Mouse (Mus musculus) splenic B cell, adult 2 months (primary cell): ENCODE measurements around the gene Itpr2.

Experiments used
- DNase-seq: peaks from one replicate; pipeline ENCODE4 v3.0.0-alpha.2; 2011; ENCODE audit warnings: low read depth, low spot score
- H3K27me3 ChIP-seq: 2 replicates; pipeline ENCODE4 v1.6.1; 2012; ENCODE audit warnings: mild to moderate bottlenecking, low read length, moderate library complexity, mixed read lengths; ENCODE audit not compliant: control insufficient read depth, poor library complexity, insufficient read depth, severe bottlenecking
- H3K36me3 ChIP-seq: 2 replicates; pipeline ENCODE4 v1.6.1; 2012; ENCODE audit warnings: mild to moderate bottlenecking, low read length, moderate library complexity, mixed read lengths; ENCODE audit not compliant: control insufficient read depth, poor library complexity, insufficient read depth, severe bottlenecking

The Itpr2 gene

DNA sequence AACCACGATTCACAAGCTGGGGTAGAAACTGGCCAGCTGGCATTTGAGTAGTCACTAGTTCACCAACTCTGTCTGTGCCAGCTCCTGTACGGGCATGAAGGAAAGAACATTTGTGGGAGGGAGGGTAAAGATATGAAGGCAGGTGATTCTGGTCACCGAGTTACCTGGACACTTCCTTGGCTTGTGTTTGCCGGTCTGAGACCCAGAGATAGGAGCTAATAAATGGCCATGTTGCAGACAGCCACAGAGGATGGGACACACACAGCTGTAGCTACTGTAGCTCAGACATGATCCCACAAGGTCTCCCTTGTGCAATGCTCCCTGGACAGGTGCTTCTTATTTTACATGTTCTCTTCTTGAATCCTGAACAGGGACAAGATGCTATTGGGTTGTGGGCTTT is 378.4 kb downstream of the Itpr2 start:
- DNase-seq: no peak
- no peaks in the 10 kb centered on the region for H3K27me3 ChIP-seq
- no peaks in the 10 kb centered on the region for H3K36me3 ChIP-seq

DNA sequence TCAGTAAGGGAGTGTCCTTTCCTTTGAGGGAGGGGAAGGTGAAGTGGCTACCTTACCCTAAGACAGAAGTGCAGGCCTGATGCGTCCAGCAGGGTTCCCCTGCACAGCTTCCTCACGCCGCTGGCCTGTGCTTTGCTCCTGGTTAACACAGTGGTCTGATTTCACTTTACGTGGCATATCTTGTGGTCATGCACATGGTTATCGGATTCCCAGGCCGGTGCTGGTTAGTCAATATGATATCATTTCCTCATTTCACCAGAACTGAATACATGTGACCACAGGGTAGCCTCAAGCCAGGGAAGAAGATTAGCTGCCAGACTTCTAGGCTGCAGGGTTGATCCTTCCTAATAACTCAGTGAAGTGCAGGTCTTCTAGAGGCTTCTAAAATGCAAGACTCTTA is 381.9 kb downstream of the Itpr2 start:
- no peak for DNase-seq
- no peaks in the 10 kb centered on the region for H3K27me3 ChIP-seq
- H3K36me3 ChIP-seq: no peaks in the 10 kb centered on the region

DNA sequence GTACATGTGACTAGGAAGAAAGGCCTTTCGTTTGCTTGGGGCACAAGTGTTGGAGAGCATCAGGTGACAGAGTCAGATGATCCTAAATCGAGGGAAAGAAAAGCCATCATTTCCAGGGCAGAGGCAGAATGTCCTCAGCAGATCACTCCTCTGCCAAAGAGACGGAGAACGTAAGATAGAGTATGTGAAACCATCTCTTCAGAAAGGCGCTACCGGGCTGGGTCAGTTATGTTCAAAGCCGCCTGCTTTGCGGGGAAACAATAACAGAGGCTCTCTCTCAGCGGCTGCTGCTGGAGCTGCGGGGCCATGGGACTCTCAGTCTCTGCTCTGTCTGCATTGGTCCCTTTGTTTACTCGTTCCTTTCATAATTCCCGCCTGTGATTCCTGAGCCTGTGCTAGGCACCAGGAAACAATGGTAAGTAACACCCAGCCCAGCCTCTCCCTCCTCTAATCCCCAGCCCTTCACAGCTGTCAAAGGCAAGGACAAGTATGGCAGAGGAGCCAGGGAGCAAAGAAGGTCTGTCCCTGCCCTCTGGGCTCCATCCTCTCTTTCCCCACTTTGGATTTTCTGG is 387.2 kb downstream of the Itpr2 start:
- Histone ChIP-seq H3K36me3 (no peaks in the 10 kb centered on the region), H3K27me3 (no peaks in the 10 kb centered on the region)
- DNase-seq: peak; percentile 19

DNA sequence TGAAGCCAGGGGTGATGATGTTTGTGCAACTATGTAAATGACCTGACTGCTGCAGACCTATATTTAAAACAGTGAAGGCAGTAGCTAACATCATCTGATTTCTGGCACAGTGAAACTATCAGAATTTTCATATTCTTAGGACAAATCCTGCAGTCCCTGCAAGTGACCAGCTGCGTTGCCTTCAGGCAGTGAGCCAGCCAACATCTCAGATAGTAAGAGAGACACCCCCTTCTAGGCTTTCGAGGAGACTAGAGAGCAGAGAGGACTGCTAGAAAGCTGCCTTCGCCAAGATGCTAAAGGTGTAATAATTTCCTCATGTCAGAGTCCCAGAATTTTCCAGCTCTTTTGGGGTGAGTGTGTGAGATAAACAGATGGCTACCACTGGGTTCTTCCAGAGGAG is 388.0 kb downstream of the Itpr2 start:
- Histone ChIP-seq H3K27me3 (no peaks in the 10 kb centered on the region), H3K36me3 (peaks cover 1% of the 10 kb centered on the region; the same call in 1 of the 2 replicates)
- no peak for DNase-seq

DNA sequence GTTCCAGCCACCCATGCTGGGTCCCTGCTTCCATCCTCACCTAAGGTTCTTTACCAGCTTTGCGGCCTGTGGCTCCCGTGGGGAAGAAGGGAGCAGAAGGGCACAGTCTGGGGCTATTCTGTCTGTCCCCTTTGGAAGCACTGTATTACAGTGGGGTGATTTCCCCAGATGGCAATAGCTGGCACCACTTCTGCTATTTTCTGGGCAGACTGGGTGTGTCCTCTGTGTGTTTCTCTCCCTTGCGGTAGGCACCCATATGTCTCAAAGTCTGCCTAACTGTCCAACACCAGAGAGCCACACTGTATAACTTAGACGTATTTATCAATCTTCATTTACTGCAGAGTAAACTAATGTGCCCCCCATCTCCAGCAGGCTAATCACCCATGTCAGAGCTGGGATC is 388.9 kb downstream of the Itpr2 start:
- peak; percentile 80 for DNase-seq
- Histone ChIP-seq H3K36me3 (peaks cover 1% of the 10 kb centered on the region; the same call in 1 of the 2 replicates), H3K27me3 (no peaks in the 10 kb centered on the region)

DNA sequence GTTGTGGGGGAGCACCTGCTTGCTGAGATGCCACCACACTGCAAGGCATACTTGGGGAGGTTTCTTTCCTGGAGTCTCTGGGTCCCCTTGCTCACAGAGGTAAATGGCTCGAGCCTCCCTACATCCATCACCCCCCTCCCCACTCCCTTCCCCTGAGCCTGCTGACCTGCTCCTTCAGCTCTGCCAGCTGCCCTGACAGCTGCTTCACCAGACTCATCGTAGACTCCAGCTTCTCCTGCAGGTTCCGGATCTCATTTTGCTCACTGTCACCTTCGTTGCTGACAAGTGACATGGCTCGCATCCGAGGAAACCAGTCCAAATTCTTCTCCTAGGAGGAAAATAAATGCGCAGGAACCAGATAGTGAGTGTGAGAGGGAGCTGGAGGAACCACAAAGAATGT is 389.8 kb downstream of the Itpr2 start:
- no peak for DNase-seq
- Histone ChIP-seq H3K27me3 (no peaks in the 10 kb centered on the region), H3K36me3 (peaks cover 1% of the 10 kb centered on the region; the same call in 1 of the 2 replicates)

DNA sequence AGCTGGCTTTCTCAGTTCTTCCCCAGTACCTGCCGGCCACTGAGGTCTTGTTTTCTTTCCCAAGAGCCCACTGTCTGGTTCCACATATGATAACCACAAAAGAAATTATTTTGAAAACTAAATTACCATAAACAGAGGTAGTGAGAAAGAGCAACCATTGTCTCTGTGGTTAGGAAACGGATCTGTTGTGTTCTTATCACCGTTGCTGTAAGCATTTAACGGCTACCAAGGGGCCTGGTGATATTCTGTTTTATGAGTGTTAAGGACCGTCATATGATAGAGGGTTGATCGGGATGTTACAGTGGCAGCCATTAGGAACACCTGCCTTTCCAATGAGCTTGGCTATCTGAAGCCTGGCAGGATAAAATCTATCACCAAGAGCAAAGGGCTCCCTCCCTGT is 390.2 kb downstream of the Itpr2 start:
- peaks cover 1% of the 10 kb centered on the region; the same call in 1 of the 2 replicates for H3K36me3 ChIP-seq
- no peaks in the 10 kb centered on the region for H3K27me3 ChIP-seq
- DNase-seq: no peak

DNA sequence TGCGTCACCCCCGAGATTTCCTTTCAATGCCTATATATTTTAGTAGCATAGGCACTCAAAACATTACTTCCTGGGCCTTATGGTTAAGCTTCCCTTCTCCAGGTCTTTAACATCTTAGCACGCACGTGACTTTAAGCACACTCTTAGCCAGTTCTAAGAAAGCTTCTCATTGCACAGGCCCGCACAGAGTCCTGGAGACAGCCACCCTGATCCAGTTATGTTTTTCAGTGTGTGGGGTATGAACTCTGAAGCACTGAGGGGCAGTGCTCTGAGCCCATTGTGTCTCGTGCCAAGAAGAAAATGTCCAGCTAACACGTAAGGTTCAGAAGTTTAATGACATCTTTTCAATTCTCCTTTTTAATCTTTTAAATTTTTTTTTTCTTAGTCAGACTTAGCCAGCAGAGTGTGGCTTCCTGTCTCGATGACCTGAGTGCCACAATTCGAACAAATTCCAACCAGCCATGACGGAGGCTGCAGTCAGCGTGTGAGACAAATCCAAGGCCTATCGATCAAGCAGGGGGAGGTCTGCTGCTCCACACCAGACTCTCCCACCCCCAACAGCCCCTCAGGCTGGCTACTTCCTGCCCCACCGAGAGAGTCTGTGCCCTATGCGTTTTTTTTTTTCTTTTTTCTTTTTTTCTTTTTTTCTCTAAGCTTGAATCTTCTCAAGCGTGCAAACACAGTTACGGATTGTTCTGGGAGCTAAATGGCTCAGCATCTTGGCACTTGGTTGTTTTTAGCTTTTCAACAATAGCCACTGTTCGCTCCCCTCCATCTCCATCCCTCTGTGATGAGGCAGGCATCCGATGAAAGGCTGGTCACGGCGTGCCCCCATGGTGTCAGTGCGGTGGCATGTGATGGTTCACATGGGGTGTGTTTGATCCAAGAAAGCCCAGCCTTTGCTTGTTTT is 390.9 kb downstream of the Itpr2 start:
- Histone ChIP-seq H3K27me3 (no peaks in the 10 kb centered on the region), H3K36me3 (peaks cover 1% of the 10 kb centered on the region; the same call in 1 of the 2 replicates)
- DNase-seq: peak; percentile 68

DNA sequence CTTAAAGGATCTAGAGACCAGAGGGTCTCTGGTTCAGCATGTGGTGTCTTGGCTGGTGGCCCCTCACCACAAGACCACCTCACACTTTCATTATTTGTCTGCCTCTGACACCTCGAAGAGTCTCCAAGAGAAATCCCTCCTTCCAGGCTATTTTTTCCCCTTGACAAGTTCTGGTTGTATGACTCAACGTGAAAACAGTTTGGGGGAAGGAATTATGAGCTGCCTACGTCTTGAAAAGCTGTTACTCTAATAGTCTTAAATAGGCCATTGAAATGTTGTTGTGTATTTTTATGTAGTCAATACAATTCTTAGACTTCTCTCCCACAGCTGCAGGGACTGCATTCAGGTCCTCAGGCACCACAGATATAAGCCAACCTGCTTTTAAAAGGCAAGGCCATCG is 391.6 kb downstream of the Itpr2 start:
- no peak for DNase-seq
- H3K27me3 ChIP-seq: no peaks in the 10 kb centered on the region
- H3K36me3 ChIP-seq: peaks cover 1% of the 10 kb centered on the region; the same call in 1 of the 2 replicates

DNA sequence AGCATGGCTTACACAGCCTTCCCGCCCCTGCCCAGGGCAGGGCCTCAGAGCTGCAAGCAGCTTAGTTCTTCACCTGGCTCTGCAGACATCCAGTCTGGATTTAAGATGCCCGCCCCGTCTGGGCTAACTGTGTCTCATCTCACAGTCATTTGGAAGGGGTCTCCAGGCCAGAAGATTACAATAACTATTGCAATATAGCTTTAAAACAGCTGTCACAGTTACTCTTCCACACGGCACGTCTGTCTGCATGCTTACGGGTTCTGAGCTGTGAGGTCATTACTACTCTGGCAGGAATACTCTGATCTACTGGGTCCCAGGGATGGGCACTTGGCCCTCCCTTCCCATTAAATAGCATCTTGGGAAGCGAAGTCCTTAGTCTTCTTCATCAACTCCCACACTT is 393.3 kb downstream of the Itpr2 start:
- no peak for DNase-seq
- H3K27me3 ChIP-seq: no peaks in the 10 kb centered on the region
- peaks cover 1% of the 10 kb centered on the region; the same call in 1 of the 2 replicates for H3K36me3 ChIP-seq

DNA sequence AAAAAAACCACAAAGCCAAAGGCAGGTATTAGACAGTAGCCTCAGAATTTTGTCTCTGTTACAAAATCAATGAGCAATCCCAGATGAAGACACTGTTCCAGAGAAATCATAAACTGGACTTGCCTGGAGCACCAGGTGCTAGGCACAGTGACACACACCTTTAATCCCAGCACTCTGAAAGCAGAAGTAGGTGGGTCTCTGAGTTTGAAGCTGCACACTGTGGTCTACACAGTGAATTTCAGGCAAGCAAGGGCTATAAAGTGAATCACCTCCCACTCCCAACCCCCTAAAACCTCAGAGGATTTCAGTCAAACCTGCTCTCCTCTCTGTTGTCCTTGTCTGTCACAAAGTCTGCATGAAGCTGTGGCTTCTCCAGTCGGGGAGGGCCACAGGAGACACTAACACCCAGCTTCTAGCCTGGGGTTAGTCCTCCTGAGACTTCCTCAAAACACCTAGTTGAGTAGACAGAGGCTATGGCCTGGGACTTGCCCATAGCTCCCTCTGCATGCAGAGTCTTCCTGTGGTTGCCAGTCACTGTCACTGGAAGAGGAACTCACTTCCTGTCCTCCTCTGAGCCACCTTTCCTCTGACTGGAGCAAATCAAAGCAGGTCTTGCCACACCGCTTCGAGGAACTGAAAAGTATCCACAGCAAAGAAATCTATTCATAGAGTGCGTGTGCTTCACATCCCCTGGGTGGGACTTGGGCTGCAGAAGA is 394.7 kb downstream of the Itpr2 start:
- peak; percentile 53 for DNase-seq
- H3K36me3 ChIP-seq: peaks cover 1% of the 10 kb centered on the region; the same call in 1 of the 2 replicates
- H3K27me3 ChIP-seq: no peaks in the 10 kb centered on the region

DNA sequence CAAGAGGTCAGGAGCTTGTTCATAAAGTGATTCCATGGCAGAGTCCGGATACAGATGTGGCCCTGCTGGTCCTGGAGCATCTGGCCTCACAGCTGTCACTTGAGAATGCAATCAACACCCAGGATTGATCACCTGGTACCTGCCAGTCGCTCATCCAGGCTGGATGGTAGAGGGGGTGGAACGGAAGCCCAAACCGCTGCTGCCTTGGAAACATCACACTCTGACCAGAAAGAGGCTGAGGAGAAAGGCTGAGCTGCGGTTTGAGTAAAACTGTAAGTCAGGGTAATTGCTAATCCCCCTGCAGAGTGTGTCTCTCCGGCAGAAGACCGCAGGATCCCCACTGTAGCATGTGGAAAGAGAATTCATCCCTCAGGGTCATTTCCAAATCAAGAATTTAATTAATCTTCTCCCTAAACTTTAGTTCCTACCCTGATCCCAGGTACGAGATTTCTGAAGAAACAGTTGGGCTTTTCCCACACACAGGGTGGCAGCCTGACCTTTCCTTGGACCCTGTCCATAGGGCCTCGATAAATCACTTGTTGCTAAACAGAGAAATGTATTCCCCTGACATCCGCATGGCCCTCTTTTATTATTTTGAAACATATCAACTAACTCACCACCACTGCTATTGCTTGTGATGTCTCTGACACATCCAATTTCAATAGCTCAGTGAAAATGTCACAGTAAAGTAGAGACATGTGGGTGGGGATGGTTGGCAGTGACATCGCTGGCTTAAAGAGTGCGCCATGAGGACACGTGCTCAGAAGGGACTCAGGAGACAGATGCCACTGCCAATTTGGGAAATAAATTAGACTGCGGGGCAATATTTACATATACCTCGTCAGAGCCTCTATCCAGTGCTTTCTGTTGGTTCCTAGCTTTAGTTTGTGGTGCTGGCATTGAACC is 418.7 kb downstream of the Itpr2 start:
- no peaks in the 10 kb centered on the region for H3K27me3 ChIP-seq

DNA sequence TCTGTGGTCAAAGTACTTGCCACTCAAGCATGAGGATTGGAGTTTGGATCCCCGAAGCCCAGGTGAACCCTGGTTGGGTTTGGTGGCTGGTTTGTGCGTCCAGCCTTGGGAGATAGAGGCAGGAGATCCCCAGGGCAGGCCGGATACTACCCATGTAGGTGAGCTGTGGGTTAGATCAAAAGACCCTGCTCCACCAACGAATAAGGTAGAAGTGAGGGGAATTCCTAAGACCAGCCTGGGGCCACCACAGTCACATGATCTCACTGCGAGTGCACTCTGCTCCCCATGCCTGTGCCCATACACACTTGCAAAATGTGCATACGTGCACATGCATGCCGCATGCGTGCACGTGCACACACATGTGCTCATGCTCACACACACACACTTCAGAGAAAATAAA is 419.5 kb downstream of the Itpr2 start:
- Histone ChIP-seq H3K36me3 (no peaks in the 10 kb centered on the region), H3K27me3 (no peaks in the 10 kb centered on the region)
- DNase-seq: no peak

More for the DNA sequence above, 418.7 kb downstream of the Itpr2 start:
- no peak for DNase-seq
- H3K36me3 ChIP-seq: no peaks in the 10 kb centered on the region

DNA sequence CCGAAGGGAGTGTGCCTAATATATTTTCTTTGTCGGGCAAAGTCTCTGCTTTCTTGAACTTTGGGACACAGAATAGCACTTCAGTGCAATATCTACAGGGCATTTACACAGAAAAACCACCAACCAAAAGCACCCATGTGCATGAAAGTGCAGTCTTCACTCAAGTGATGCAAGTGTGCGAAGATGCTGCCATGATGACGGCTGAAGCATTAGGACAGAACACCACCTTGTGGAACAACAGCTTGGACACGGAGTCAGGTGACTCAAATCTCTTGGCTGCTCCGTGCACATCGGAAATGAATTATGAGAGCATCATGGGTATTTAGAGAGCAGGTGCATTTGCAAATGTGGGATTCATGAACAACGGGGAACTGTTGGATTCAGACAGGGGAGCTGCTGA is 420.4 kb downstream of the Itpr2 start:
- Histone ChIP-seq H3K36me3 (no peaks in the 10 kb centered on the region), H3K27me3 (no peaks in the 10 kb centered on the region)
- no peak for DNase-seq
